Mouse (Mus musculus) liver, adult (tissue): ENCODE measurements around the gene Sema6d.

Source experiments
- GATA4 ChIP-seq: IDR thresholded peaks from 2 replicates; pipeline ENCODE4 v1.6.1; 2014; ENCODE audit warnings: mild to moderate bottlenecking, low read length; ENCODE audit not compliant: insufficient replicate concordance

Sema6d gene

DNA sequence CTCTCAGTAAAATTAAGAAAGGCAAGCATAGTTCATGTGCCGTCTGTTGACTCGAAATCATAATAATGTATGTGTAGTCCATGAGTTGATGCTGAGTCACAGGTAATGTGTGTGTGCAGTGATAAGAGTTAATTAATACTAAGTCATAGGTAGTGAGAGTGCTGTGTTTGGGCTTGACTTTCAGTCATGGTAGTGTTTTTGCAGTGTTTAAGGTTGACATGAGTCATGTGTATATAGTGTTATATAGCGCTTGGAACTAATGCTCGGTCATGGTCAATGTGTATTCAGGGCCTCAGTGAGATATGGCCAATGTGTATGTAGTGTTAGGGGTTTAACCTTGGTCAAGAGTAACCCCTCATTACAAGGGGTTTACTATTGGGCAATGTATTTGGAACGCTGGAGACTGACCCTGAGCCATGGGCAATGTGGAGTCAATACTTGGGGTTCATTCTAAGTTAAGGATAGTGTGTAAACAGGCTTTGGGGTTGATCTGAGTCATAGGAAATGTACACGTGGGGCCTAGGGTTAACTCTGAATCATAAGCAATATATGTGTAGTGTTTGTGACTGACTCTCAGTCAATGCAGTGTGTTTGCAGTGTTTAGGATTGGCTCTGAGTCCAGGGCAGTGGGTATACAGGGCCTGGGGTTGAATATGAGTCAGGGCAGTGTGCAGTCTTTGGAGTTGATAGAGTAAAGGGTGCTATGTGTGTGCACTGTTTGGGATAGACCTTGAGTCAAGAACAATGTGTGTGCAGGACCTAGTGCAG lies 219.8 kb downstream of the Sema6d start:
- TF ChIP-seq GATA4 = no peak

DNA sequence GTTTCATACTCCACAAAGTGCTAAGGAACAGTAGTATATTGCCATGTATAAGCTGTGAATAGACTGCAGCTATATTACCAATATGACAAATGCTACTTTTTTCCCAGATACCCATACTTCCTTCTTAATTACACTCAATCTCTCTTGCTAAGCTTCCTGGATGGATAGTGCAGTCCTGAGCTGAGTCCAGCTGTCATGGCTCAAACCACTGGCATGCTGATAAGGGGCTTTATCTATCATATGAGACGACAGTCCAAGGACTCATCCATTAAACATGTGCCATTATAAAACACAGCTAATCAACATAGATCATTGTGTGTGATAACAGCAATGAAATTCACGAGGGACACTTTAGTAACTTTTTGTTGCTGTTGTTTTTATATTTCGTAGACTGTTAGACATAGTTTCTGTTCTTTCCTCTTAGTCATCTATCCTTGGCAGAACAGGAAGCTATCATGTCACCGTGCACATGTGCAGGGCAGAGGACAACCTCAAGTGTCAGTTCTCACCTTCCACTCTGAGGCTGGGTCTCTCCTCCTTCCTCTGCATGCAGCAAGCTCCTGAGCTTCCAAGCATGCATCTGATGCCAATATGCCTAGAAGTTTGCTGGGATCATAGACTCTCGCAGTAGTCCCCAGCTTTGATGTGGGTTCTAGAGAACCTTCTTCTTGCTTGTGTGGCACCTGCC lies 232.9 kb downstream of the Sema6d start:
- TF ChIP-seq GATA4 = no peak

DNA sequence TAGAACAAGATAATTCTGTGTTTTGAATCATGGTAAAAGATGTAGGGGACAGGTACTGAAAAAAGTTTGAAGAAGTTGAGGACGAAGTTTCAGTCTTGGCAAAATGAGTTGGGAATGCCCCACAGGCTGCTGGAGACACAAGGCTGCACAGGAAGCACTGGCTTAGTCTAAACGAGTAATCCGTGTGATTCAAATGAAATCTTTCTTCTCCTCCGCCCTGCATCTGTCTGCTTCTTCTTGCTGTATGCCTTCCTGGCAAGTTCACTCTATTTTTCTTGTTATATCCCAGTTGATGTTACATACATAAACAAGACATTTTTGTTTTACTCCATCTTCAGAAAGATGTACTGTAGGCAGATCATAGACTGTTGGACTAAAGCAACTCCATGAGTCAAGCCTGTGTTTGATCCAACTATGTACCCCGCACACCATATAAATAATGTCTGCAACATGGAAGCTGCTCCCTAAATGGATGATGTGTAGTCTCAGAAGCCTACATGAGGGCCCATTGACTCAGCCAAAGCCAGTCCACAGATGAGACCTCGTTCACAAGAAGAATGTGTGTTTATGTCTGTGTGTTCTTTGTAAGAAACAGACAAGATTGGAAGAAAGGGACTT lies 234.4 kb downstream of the Sema6d start:
- no peak for TF ChIP-seq GATA4

- TF ChIP-seq GATA4 = no peak
These were observed 239.8 kb downstream of the Sema6d start for GRCm38 (mm10) chr2:124329473-124330130.

DNA sequence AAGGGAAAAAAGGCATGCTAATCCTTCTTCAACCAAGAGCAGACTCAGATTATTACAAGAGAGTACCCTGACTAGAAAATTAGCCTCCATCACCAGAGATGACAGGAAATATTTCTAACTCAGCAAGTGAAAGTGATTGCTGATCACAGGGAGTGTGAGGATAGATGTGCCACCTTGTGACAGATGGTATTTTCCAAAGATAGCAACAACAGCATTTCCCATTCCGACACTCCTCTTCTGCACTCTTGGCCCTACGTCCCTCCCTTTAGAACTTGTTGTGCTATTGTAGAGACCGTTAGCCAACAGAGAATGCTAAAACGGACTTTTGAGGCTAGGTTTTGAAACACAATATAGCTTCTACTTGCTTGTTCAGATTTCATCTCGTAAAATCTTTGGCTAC lies 243.1 kb downstream of the Sema6d start:
- TF ChIP-seq GATA4 = no peak

GRCm38 (mm10) chr2:124338296-124338695 lies 248.5 kb downstream of the Sema6d start:
- no peak for TF ChIP-seq GATA4

DNA sequence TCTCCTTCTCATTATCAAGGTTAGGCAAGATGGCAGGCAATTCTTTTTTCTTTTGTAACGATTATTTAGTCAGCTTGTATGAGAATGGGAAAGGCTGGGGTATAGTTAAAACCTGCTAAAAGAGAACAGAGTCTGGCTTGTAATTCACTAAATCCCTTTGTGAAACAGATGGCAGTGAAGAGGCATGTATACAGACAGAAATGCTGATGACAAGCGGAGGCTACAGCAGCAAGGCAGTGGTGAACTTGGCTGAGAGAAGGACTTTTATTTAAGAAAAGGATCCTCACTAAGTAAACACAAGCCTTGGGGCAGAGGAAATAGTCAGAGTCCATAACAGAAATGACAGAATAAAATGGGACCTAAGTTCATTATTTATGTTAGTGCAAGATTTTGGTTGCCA lies 264.4 kb downstream of the Sema6d start:
- TF ChIP-seq GATA4 = no peak

GRCm38 (mm10) chr2:124354716-124355115 lies 264.9 kb downstream of the Sema6d start:
- no peak for TF ChIP-seq GATA4

DNA sequence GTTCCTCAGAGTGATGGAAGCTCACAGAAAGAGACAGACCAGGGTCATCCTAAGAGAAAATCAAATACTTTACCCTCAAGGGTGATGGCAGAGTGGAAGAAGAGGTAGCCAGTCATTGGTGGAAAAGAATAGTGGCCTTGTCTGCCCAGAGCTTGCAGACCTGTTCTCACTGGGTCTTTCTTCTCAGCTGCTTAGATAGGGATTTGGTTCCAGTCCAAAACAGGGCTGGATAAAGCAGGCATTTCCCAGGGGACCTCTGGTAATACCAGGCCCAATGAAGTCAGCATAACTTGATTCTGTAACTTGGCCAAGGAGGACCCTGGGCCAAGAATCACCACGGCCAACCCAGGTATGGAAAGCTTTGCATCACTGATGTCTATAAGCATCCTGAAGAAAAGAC lies 279.5 kb downstream of the Sema6d start:
- no peak for TF ChIP-seq GATA4

DNA sequence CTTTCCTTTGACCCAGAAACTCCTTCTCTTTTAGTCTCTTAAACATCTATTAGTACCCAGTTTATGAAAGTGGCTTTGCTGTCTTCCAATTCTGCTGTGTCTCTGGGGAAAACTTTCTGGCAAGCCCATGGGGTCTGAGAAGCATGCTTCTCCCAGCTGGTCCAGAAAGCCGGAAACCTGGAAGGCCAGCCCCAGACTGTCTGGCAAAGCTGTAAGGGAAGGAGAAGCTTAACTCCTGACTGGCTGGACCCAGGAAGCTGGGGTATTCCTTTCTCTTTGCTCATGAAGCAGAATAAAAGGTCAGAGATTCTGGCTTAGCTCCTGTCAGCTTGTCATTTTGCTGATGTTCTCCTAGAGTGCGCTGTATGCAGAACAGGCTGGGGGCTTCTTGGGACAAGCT lies 280.2 kb downstream of the Sema6d start:
- no peak for TF ChIP-seq GATA4

- TF ChIP-seq GATA4 = no peak
These were observed 281.6 kb downstream of the Sema6d start for GRCm38 (mm10) chr2:124371363-124371762.

DNA sequence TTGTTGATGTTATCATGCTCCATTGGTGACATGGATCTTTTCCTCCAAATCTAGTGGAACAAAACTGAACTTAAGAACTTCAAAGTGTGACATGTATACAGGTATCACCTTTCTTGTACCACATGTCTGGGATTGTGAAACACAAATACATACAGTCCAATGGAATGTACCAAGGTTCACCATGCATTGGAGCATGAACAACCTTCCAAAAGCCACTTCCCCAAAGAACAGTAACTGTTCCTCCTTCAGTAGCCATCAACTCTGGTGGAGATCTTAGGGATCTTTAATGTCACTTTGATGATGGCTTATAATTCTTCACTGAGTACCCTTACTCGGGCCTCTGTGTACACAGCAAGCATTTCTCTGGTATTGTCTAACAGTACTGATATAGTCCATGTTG lies 295.3 kb downstream of the Sema6d start:
- TF ChIP-seq GATA4 = no peak

- no peak for TF ChIP-seq GATA4
These were observed 296.0 kb downstream of the Sema6d start for GRCm38 (mm10) chr2:124385722-124386121.

GRCm38 (mm10) chr2:124388269-124388668 lies 298.5 kb downstream of the Sema6d start:
- no peak for TF ChIP-seq GATA4

DNA sequence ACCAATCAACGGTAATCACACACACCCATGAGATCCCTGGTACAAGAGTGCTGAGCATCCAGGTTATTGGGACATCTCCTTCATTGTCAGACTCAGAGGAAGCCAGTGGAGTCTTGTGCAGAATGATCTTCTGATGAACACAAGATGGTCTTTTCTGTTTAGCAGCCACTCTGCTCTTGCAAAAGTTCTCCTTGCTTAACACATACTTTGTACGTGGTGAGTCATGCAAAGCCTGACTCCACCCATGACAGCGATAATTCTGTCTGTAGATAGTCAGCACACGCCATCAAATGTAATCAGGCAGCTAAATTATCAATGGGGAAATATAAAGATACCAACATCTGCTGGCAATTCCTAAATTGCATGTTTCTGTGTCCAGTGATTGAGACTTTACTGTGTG lies 307.0 kb downstream of the Sema6d start:
- TF ChIP-seq GATA4 = no peak

- no peak for TF ChIP-seq GATA4
These were observed 307.5 kb downstream of the Sema6d start for GRCm38 (mm10) chr2:124397304-124397703.
